Mouse (Mus musculus) splenic B cell, adult 2 months (primary cell): ENCODE results near the gene Slc13a3.

Experiments used
- DNase-seq: peaks from one replicate; pipeline ENCODE4 v3.0.0-alpha.2; 2011; ENCODE audit warnings: low read depth, low spot score
- H3K27me3 ChIP-seq: 2 replicates; pipeline ENCODE4 v1.6.1; 2012; ENCODE audit warnings: mild to moderate bottlenecking, low read length, moderate library complexity, mixed read lengths; ENCODE audit not compliant: control insufficient read depth, poor library complexity, insufficient read depth, severe bottlenecking
- H3K36me3 ChIP-seq: 2 replicates; pipeline ENCODE4 v1.6.1; 2012; ENCODE audit warnings: mild to moderate bottlenecking, low read length, moderate library complexity, mixed read lengths; ENCODE audit not compliant: control insufficient read depth, poor library complexity, insufficient read depth, severe bottlenecking

Slc13a3 gene

DNA sequence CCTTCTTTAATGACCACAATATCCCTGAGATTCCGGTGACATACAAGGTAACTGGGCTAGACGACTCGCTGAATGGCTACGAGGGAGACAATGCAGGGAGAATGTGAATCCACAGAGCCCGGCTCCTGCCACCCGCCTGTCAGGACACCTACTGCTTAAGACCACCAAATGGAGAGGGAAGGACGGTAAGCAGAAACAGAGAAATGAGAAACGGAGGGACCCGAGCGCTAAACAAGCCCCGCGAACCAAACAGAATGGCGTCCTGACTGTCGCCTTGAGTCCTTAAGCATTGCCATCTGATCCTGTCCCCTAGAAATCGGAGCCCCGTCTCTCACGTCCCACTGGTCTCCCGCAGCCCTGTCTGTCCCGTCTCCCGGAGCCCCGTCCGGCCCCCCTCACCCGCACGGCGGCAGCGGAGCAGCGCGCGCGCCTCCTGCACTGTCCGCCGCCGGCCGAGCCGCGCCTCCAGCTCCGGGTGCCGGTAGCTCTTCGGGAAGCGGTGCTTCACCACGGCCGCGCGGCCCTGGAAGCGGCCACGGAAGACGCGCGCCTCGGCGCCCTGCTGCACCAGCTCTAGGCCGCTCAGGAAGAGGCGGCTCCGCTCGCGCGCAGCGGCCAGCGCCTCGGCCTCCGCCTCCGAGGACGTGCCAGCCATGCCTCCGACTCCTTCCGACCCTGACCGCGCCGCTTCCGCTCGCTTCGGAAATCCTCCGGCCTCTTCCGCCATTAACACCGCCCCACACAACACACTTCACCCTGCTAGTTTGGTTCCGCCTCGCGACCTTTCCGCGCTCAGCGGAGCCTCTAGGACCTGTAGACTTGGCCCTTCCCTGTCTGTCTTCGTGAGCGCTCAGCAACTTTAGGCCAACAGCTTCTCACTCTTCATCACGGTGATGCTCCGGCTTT is 19.9 kb upstream of the Slc13a3 start, which contains the start of gene Trp53rka:
Gene Trp53rka, minus strand, starts transcription at position 677 of the 906 bp plus-strand sequence.
- Histone ChIP-seq H3K36me3 (peaks cover 6% of the 10 kb centered on the region; the same call in 1 of the 2 replicates), H3K27me3 (no peaks in the 10 kb centered on the region)
- DNase-seq, result peak; percentile 80

DNA sequence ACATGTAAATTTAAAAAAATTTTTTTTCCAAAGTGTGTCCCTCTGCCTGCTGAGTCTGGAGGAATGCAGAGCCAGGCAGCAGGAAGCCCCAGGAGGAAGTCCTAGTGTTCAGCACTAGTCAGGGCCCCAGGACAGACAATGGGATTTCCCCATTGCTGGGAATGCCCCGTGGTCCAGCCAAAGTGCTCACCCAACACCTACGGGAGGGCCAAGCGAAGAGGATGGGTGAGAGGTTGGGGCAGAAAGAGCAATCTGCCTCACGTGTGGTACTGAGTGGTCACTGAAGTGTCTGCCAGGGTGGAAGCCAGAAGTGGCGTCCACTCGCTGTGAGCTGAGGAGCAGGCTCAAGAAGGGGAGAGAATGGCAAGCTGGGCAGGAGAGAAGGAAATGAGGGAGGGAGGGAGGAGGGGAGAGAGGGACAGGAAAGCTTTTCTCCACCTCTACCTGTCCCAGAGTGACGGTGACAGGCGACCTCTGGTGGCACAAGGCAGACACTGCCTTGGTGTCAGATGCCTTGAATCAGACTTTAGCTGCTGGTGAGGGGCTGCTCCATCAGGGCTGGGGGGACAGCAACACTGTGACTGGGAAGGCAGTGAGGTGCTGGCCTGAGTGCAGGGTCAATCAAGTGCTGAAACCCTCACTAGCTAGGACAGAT is 14.0 kb upstream of the Slc13a3 start:
- DNase-seq, result peak; percentile 61
- H3K36me3 ChIP-seq, result peaks cover 6% of the 10 kb centered on the region; the same call in 1 of the 2 replicates
- H3K27me3 ChIP-seq, result no peaks in the 10 kb centered on the region

DNA sequence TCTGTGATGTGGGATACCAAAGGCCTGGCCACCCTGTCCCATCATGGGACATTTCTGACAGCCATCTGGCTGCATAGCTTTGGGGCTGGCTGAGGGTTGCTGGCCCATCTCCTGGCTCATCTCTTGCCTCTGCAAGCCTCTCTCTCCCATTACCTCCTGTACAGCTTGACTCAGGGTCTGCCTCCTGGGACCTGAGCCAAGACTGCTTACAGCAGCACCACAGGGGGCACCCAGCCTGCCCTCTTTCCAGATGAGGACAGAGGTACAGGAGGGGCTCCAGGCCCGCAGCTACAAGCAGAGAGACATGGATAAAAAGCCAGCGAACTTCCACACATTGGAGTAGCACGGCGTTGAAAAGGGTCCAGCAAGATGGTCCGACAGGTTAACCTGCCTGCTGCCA is 13.4 kb upstream of the Slc13a3 start:
- H3K36me3 ChIP-seq, result peaks cover 6% of the 10 kb centered on the region; the same call in 1 of the 2 replicates
- no peak for DNase-seq
- H3K27me3 ChIP-seq, result no peaks in the 10 kb centered on the region

DNA sequence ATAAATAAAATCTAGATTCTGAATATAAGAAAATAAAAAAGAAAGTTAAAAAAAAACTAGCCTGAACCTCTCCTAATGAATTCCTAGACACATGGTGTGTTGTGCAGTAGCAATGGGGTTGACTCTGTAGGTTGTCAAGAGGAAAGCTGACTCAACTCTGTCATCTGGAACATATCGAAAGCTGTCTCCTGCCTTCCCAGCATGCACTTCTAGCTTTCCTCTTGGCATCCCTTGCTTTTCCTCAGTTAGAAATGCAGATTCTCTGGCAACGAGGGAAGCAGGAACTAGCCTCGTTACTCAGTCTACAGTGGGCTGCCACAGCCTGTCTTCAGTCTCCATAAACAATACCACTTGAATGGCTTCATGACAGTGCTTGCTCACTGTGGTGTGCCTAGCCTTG is 12.8 kb upstream of the Slc13a3 start:
- no peak for DNase-seq
- H3K36me3 ChIP-seq, result peaks cover 6% of the 10 kb centered on the region; the same call in 1 of the 2 replicates
- H3K27me3 ChIP-seq, result no peaks in the 10 kb centered on the region

DNA sequence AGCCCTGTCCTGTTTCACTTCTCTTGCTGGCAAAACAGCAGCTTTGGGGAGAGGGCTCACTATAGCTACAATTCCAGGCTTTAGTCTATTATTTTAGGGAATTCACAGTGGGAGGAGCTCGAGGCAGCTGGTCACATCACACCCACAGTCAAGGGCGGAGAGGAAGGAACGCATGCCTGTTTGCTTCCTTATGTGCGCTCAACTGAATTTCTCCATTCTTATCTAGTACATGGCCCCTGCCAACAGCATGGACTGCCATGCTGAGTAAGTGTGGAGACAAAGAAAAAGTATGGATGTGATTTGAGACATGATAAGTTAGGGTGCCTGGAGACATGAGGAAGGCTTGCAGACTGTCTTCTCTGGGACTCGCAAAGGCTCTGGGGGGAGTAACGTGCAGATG is 11.1 kb upstream of the Slc13a3 start:
- Histone ChIP-seq H3K27me3 (no peaks in the 10 kb centered on the region), H3K36me3 (no peaks in the 10 kb centered on the region)
- no peak for DNase-seq

DNA sequence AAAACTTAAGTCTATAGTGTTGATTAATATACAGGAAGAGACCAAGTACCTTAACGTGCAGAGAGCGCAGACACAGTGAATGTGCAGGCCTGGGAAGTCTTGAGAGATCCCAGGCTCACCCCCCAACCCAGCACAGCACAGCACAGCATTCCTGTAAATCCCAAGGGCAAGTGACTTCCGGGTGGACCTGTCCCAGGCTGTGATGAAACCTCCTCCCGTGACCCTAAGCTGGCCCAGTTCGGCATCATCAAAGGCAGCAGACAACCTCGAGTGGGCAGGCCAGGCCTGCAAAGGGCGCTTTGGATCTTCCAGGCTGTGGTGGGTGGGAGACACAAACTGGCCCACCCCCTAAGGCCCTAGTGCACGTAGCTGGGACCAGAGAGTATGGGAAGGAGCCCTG is 9.0 kb upstream of the Slc13a3 start:
- DNase-seq, result no peak
- Histone ChIP-seq H3K36me3 (no peaks in the 10 kb centered on the region), H3K27me3 (no peaks in the 10 kb centered on the region)

DNA sequence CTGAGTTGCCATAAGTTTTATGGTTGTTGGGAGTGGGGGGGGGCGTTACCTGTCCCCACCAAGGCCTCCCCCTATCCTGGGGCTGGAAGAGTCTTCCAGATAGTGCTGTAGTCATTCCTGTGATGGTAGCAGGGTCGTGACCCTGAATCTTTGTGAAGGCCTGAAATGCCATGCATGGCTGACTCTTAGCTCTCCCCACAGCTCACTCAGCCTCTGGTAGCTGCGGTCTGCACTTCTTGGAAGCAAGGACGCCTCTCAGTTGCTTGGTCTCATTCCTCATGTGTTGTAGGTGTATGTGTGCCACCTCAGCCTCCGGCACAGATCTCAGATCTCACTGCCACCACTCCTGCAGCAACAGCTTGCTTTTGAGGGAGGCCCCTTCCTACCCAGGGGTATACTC is 2.8 kb upstream of the Slc13a3 start:
- no peaks in the 10 kb centered on the region for H3K36me3 ChIP-seq
- no peak for DNase-seq
- no peaks in the 10 kb centered on the region for H3K27me3 ChIP-seq

DNA sequence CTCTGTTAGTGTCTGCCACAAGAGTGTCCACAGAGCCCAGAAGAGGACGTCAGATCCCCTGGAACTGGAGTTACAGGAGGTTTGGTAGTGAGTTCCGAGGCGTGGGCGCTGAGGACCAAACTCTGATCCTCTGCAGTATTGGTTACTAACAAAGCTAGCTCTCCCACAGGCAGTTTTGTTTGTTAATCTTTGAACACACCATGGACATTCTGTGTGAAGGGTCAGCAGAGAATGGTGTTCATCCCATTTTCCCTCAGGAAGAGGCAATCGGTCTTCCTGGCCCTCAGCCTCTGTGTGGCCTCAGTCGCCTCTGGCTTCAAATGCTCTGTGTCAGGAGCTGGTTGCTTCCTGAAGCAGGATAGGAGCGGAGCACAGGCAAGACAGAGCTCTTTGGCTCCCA is 2.4 kb upstream of the Slc13a3 start:
- Histone ChIP-seq H3K36me3 (no peaks in the 10 kb centered on the region), H3K27me3 (no peaks in the 10 kb centered on the region)
- DNase-seq, result no peak

DNA sequence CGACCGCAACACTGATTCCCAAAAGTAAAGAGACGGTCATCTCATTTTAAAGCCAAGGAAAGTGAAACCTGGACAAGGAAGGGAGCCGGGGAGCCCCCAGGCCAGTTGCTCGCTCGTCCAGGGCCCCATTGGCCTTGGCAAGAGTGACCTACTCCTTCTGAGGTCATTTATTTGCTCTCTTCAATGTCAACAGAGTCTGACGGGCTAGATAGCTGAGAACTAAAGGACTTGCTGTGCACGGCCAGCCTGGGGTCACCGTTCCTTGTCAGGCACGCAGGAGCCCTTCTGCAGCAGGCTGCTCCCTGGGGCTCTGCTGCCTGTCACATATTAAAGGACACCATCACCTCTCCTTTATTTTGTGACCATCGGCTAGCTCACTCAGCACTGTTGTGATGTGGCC is 1.1 kb downstream of the Slc13a3 start:
- DNase-seq, result no peak

DNA sequence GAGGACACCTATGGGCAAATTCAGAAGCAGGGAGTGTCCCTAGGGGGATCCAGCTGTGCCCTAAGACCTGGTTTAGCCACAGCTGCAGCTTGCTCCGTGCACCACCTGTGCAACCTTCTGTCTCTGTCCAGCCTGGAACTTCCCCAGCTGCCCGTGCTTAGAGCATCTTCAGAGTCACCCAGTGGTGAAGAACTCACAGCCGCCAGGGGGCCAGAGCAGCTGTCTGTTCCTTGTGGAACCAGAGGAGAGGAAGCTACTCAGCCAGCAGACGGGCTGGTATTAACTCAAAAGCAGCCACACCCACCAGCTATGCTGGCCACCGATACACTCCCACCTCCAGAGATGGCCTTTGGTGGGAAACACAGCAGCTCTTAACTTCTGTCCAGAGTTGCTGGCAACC is 2.9 kb downstream of the Slc13a3 start:
- Histone ChIP-seq H3K36me3 (no peaks in the 10 kb centered on the region), H3K27me3 (no peaks in the 10 kb centered on the region)
- peak; percentile 15 for DNase-seq

More for the DNA sequence above, 1.1 kb downstream of the Slc13a3 start:
- Histone ChIP-seq H3K27me3 (no peaks in the 10 kb centered on the region), H3K36me3 (no peaks in the 10 kb centered on the region)

DNA sequence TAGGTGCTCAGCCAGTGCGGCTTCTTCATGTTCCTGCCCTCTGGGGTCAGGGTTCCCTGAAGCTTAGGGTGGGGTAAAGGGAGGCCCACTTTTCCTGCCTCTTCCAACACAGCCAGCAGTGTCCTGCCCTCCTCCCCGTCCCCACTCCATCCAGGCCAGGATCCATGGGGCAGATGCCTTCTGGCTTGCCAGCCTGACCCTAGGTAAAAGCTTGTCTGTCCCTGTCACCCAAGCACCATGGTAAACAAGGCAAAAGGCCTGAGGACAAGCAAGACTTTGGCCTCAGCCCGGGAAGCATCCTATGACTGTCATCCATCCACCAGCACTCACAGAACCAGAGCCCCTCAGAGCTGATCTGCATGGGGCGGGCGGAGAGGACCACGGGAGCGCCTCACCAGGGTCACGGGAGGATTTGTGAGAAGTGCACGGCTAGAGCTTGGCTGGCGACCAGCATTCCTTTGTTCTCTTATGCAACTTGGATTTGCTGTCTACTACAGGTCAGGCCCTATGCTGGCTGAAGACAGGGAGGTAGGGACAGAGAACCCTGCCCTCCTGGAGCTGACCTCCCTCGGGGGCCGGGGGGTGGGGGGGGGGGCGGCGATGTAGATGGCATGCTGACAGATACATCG is 5.1 kb downstream of the Slc13a3 start:
- Histone ChIP-seq H3K27me3 (no peaks in the 10 kb centered on the region), H3K36me3 (no peaks in the 10 kb centered on the region)
- no peak for DNase-seq

DNA sequence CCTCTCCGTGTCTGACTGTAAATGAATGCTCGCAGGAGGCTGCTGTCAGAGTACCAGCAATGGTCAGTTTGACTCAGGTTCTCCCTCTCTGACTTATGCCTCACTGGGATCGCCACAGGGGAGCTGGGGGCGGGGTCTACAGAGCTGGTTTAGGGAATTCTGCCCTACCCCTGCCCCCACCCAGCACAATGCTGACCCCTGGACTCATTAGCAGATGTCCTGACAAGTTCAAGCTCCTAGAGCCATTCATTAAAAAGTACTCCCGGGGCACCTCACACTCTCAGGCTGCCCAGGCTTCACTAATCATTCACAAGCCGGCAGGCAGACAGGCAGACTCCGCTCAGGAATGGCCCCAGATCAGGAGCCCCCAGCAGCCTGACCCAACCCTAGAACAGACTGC is 13.4 kb downstream of the Slc13a3 start:
- Histone ChIP-seq H3K27me3 (no peaks in the 10 kb centered on the region), H3K36me3 (no peaks in the 10 kb centered on the region)
- no peak for DNase-seq

DNA sequence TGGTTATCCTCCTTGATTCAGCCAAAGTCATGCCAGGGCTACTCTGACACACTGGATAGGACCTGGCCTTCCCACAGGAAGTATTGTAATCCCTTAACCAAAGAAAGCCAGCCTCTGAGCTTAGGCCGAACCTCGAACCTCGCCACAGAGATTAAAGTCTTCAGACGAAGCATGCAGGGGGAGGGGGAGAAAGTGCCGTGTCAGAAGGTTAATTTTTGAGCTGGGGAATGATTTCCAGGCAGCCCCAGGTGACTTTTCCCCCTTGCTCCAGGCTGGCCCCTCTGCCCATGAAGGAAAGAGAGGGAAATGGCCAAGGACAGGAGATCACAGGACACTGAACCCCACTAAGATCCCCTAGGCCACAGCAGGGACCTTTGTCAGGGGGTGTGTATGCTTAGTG is 14.8 kb downstream of the Slc13a3 start:
- DNase-seq, result no peak
- Histone ChIP-seq H3K36me3 (no peaks in the 10 kb centered on the region), H3K27me3 (no peaks in the 10 kb centered on the region)

DNA sequence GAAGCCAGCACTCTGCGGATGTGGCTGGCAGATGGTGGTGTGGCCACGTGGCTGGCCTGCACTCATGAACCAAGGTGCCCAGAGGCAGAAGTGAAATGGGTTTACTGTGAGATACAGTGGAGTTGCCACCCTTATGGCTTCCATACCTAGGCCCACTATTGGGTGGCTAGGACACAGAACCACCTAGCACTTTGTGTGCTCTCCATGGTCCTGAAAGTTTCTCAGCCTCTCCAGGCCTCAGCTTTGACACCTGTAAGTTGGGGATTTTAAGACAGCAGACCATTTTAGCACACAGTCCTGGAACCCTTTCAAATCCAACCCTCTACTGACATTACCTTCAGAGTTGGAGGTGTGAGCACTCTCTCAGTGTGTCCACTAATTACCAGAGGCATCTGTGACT is 16.3 kb downstream of the Slc13a3 start:
- DNase-seq, result peak; percentile 18
- H3K27me3 ChIP-seq, result no peaks in the 10 kb centered on the region
- H3K36me3 ChIP-seq, result no peaks in the 10 kb centered on the region
